Mouse (Mus musculus): ENCODE data around the gene Zdhhc3.

DNA sequence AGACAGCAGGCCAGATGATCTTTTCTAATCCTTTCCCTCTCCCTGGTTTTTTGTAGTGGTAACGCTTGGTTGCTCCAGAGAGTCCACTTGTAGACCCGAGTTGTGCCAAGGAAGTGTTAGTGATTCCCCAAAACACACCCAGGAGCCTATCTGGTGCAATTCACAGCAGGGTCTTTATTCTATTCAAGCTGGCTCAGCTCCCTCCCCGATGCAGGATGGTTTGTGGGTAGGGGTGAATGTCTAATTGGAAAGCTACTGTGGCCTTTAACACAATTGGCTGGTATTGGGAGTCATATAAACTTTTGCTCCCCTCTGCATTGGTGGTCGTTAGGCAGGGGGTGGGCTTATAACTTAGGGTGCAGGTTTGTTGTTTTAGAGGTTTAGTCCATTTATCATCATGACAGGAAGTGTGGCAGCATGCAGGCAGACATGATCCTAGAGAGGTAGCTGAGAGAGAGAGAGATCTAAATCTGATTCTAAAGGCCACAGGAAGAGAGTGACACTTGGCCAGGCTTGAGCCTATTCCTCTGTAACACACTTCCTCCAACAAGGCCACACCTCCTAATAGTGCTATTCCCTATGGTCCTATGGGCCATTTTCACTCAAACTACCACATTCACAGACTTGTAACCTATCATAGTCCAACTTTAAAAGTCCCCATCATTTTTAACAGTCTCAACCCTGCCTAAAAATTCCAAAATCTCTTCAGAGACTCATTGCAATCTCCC, 27.0 kb upstream of the Zdhhc3 start:
- no peak for TF ChIP-seq POLR2A (IDR thresholded peaks at IDR 0.05; ENCODE audit: low read depth, low read length)
- no peak for TF ChIP-seq CTCF (conservative IDR thresholded peaks at IDR 0.05; ENCODE audit: insufficient read depth, insufficient read length, low read depth, low read length)

Data from kidney, adult 2 months (tissue).